Mouse (Mus musculus): ENCODE measurements around the gene Ttll9. TPM values are rescaled to one million over a fixed set of nuclear protein-coding genes. Genes with fewer than 3 reads are reported as not detected.

Gene Ttll9
- polyA plus RNA-seq, 1 experiment from 2014 or later, result 0.35 TPM

GRCm38 (mm10) chr2:152944013-152944412 lies 18.3 kb upstream of the Ttll9 start:
- Histone ChIP-seq H3K4me1 (replicated peaks; ENCODE audit: control insufficient read depth, insufficient read depth, low read length) (no peaks in the 10 kb centered on the region), H3K9ac (ENCODE audit: low read length) (no peak overlapping the region), H3K4me2 (ENCODE audit: low read length) (no peak overlapping the region), H3K27me3 (replicated peaks; ENCODE audit: control insufficient read depth, insufficient read depth, low read length) (peaks cover 83% of the 10 kb centered on the region), H3K27ac (ENCODE audit: low read depth) (no peak overlapping the region), H3K4me3 (ENCODE audit: low read depth, low read length) (no peak overlapping the region), H3K9me3 (ENCODE audit: control insufficient read depth, low read length) (no peaks in the 10 kb centered on the region), H3K36me3 (ENCODE audit: control insufficient read depth, insufficient read depth, low read length) (no peaks in the 10 kb centered on the region)
- DNase-seq (ENCODE audit: low spot score) (no peak), ATAC-seq (replicated peaks; ENCODE audit: low FRiP score, low TSS enrichment, low read depth) (no peak)
- 49% methylated on average over 9 of the region's 9 CpGs for WGBS

GRCm38 (mm10) chr2:152947098-152947497 lies 15.2 kb upstream of the Ttll9 start:
- H3K27me3 ChIP-seq (replicated peaks; ENCODE audit: control insufficient read depth, insufficient read depth, low read length), result peaks cover 87% of the 10 kb centered on the region
- H3K9me3 ChIP-seq (ENCODE audit: control insufficient read depth, low read length), result no peaks in the 10 kb centered on the region
- H3K27ac ChIP-seq (ENCODE audit: low read depth), result no peak overlapping the region
- no peak overlapping the region for H3K4me3 ChIP-seq (ENCODE audit: low read depth, low read length)
- H3K9ac ChIP-seq (ENCODE audit: low read length), result no peak overlapping the region
- H3K36me3 ChIP-seq (ENCODE audit: control insufficient read depth, insufficient read depth, low read length), result no peaks in the 10 kb centered on the region
- 43% methylated on average over 7 of the region's 7 CpGs for whole genome bisulfite sequencing
- no peak for ATAC-seq (replicated peaks; ENCODE audit: low FRiP score, low TSS enrichment, low read depth)
- no peaks in the 10 kb centered on the region for H3K4me1 ChIP-seq (replicated peaks; ENCODE audit: control insufficient read depth, insufficient read depth, low read length)
- no peak for DNase-seq (ENCODE audit: low spot score)
- H3K4me2 ChIP-seq (ENCODE audit: low read length), result no peak overlapping the region

GRCm38 (mm10) chr2:152948438-152949020 lies 13.8 kb upstream of the Ttll9 start:
- ATAC-seq (replicated peaks; ENCODE audit: low FRiP score, low TSS enrichment, low read depth) (no peak), DNase-seq (ENCODE audit: low spot score) (no peak)
- Histone ChIP-seq H3K4me2 (ENCODE audit: low read length) (no peak overlapping the region), H3K9me3 (ENCODE audit: control insufficient read depth, low read length) (no peaks in the 10 kb centered on the region), H3K27me3 (replicated peaks; ENCODE audit: control insufficient read depth, insufficient read depth, low read length) (peaks cover 85% of the 10 kb centered on the region), H3K9ac (ENCODE audit: low read length) (no peak overlapping the region), H3K4me1 (replicated peaks; ENCODE audit: control insufficient read depth, insufficient read depth, low read length) (no peaks in the 10 kb centered on the region), H3K27ac (ENCODE audit: low read depth) (no peak overlapping the region), H3K36me3 (ENCODE audit: control insufficient read depth, insufficient read depth, low read length) (no peaks in the 10 kb centered on the region), H3K4me3 (ENCODE audit: low read depth, low read length) (no peak overlapping the region)
- WGBS, result 84% methylated on average over 5 of the region's 5 CpGs

GRCm38 (mm10) chr2:152950358-152951064 lies 11.8 kb upstream of the Ttll9 start:
- H3K27ac ChIP-seq (ENCODE audit: low read depth), result no peak overlapping the region
- no peaks in the 10 kb centered on the region for H3K9me3 ChIP-seq (ENCODE audit: control insufficient read depth, low read length)
- H3K4me2 ChIP-seq (ENCODE audit: low read length), result peak overlapping the region; percentile 95; the same call in 1 of the 2 replicates
- H3K27me3 ChIP-seq (replicated peaks; ENCODE audit: control insufficient read depth, insufficient read depth, low read length), result peaks cover 75% of the 10 kb centered on the region
- H3K9ac ChIP-seq (ENCODE audit: low read length), result no peak overlapping the region
- peak overlapping the region; percentile 54; the same call in 1 of the 2 replicates for H3K4me3 ChIP-seq (ENCODE audit: low read depth, low read length)
- H3K4me1 ChIP-seq (replicated peaks; ENCODE audit: control insufficient read depth, insufficient read depth, low read length), result no peaks in the 10 kb centered on the region
- WGBS, result 38% methylated on average over 11 of the region's 11 CpGs
- DNase-seq (ENCODE audit: low spot score) (no peak), ATAC-seq (replicated peaks; ENCODE audit: low FRiP score, low TSS enrichment, low read depth) (no peak)
- no peaks in the 10 kb centered on the region for H3K36me3 ChIP-seq (ENCODE audit: control insufficient read depth, insufficient read depth, low read length)

- peak within 1 kb of the TSS; percentile 28 for H3K9ac ChIP-seq (ENCODE audit: low read length)
- H3K36me3 ChIP-seq (ENCODE audit: control insufficient read depth, insufficient read depth, low read length), result no peaks in the 10 kb centered on the region
- H3K4me2 ChIP-seq (ENCODE audit: low read length), result peak within 1 kb of the TSS; percentile 95
- 1% methylated on average over 54 of the region's 54 CpGs for WGBS
- H3K27ac ChIP-seq (ENCODE audit: low read depth), result no peak within 1 kb of the TSS
- no peaks in the 10 kb centered on the region for H3K9me3 ChIP-seq (ENCODE audit: control insufficient read depth, low read length)
- H3K4me3 ChIP-seq (ENCODE audit: low read depth, low read length), result peak within 1 kb of the TSS; percentile 54
- ATAC-seq (replicated peaks; ENCODE audit: low FRiP score, low TSS enrichment, low read depth) (peak; percentile 41; the same call in 1 of the 2 replicates), DNase-seq (ENCODE audit: low spot score) (peak; percentile 65)
- peaks cover 67% of the 10 kb centered on the region for H3K27me3 ChIP-seq (replicated peaks; ENCODE audit: control insufficient read depth, insufficient read depth, low read length)
- H3K4me1 ChIP-seq (replicated peaks; ENCODE audit: control insufficient read depth, insufficient read depth, low read length), result no peaks in the 10 kb centered on the region
Measured at GRCm38 (mm10) chr2:152951065-152951849, 11.0 kb upstream of the Ttll9 start, which contains the start of gene Dusp15. Gene Dusp15 (minus strand): TSS chr2:152951698.

- no peak overlapping the region for H3K27ac ChIP-seq (ENCODE audit: low read depth)
- no peaks in the 10 kb centered on the region for H3K9me3 ChIP-seq (ENCODE audit: control insufficient read depth, low read length)
- no peaks in the 10 kb centered on the region for H3K36me3 ChIP-seq (ENCODE audit: control insufficient read depth, insufficient read depth, low read length)
- DNase-seq (ENCODE audit: low spot score) (no peak), ATAC-seq (replicated peaks; ENCODE audit: low FRiP score, low TSS enrichment, low read depth) (no peak)
- peaks cover 69% of the 10 kb centered on the region for H3K27me3 ChIP-seq (replicated peaks; ENCODE audit: control insufficient read depth, insufficient read depth, low read length)
- H3K4me3 ChIP-seq (ENCODE audit: low read depth, low read length), result peak overlapping the region; percentile 54
- H3K9ac ChIP-seq (ENCODE audit: low read length), result peak overlapping the region; percentile 28
- 18% methylated on average over 13 of the region's 13 CpGs for WGBS
- H3K4me1 ChIP-seq (replicated peaks; ENCODE audit: control insufficient read depth, insufficient read depth, low read length), result no peaks in the 10 kb centered on the region
- H3K4me2 ChIP-seq (ENCODE audit: low read length), result peak overlapping the region; percentile 95
Measured at GRCm38 (mm10) chr2:152951850-152952720, 10.2 kb upstream of the Ttll9 start.

- DNase-seq (ENCODE audit: low spot score) (no peak), ATAC-seq (replicated peaks; ENCODE audit: low FRiP score, low TSS enrichment, low read depth) (no peak)
- H3K9ac ChIP-seq (ENCODE audit: low read length), result no peak overlapping the region
- no peak overlapping the region for H3K4me2 ChIP-seq (ENCODE audit: low read length)
- no peaks in the 10 kb centered on the region for H3K4me1 ChIP-seq (replicated peaks; ENCODE audit: control insufficient read depth, insufficient read depth, low read length)
- H3K27me3 ChIP-seq (replicated peaks; ENCODE audit: control insufficient read depth, insufficient read depth, low read length), result peaks cover 19% of the 10 kb centered on the region; the same call in 1 of the 2 replicates
- no peaks in the 10 kb centered on the region for H3K9me3 ChIP-seq (ENCODE audit: control insufficient read depth, low read length)
- WGBS, result 66% methylated on average over 3 of the region's 3 CpGs
- H3K27ac ChIP-seq (ENCODE audit: low read depth), result no peak overlapping the region
- H3K36me3 ChIP-seq (ENCODE audit: control insufficient read depth, insufficient read depth, low read length), result no peaks in the 10 kb centered on the region
- H3K4me3 ChIP-seq (ENCODE audit: low read depth, low read length), result no peak overlapping the region
Measured at GRCm38 (mm10) chr2:152958116-152958515, 4.2 kb upstream of the Ttll9 start.

- no peaks in the 10 kb centered on the region for H3K4me1 ChIP-seq (replicated peaks; ENCODE audit: control insufficient read depth, insufficient read depth, low read length)
- H3K4me3 ChIP-seq (ENCODE audit: low read depth, low read length), result no peak overlapping the region
- no peak overlapping the region for H3K27ac ChIP-seq (ENCODE audit: low read depth)
- ATAC-seq (replicated peaks; ENCODE audit: low FRiP score, low TSS enrichment, low read depth), result no peak
- no peak for DNase-seq (ENCODE audit: low spot score)
- WGBS, result 62% methylated on average over 4 of the region's 4 CpGs
- H3K4me2 ChIP-seq (ENCODE audit: low read length), result no peak overlapping the region
- 0 out of 2 replicates have a peak, but pooled peaks cover 2% of the 10 kb centered on the region for H3K27me3 ChIP-seq (replicated peaks; ENCODE audit: control insufficient read depth, insufficient read depth, low read length)
- no peak overlapping the region for H3K9ac ChIP-seq (ENCODE audit: low read length)
- no peaks in the 10 kb centered on the region for H3K9me3 ChIP-seq (ENCODE audit: control insufficient read depth, low read length)
- no peaks in the 10 kb centered on the region for H3K36me3 ChIP-seq (ENCODE audit: control insufficient read depth, insufficient read depth, low read length)
Measured at GRCm38 (mm10) chr2:152965555-152965954, 3.3 kb downstream of the Ttll9 start.
